Comparison of ENCODE assay signal across 8 mouse cellular contexts in the genomic region with DNA sequence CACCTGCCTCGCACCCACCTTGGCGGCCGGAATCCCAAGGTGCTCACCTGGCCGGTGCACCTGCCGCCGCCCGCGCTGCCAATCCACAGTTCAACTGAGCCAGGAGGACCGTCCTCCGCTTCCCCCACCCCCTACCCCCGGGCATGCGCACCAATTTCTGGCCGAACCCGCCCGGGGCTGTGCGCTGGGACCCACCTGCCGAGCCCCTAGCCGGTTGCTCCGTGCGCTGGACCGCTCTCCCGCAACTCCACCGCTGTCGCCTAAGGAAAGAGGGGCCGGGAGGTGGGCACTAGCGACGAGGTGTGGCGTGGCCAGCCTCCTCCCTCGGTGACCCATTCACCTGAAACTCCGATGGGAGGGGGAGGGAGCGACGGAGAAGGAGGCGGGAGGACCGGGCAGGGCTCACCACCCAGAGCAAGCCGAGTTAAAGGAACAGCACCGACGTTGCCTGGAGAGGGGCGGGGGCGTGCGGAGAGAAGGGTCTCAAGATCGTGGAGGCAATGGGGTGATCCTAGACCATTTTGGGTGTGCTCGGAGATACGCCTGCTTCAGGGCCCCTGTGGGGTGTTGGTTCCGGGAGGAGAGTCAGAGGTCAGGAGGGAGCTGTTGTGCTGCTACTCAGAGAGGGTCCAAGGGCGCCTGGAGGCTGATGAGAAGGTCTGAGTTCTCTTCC. TPM values are rescaled to one million over a fixed set of nuclear protein-coding genes. Genes with fewer than 3 reads are reported as not detected.
A peak's percentile ranks its signal among the peaks of the same experiment; 100 is the strongest.
DNase-seq lines count a peak whose midpoint lies in the region; ATAC-seq and TF ChIP-seq lines count a peak whose summit lies in the region.

A gene (minus strand): TSS at position 350 of the 673 bp plus-strand sequence.

- DNase-seq in thymus, postnatal 4 days = peak; percentile 18
- DNase-seq in thymus, postnatal 25 days = no peak
- DNase-seq in hindbrain, embryonic 10.5 days (ENCODE audit: low spot score) = peak; percentile 62
- DNase-seq in layer of hippocampus, adult 8-10 months (ENCODE audit: low spot score in 2 of 2) = peak in 1 of 2 experiments; percentile 16
- DNase-seq in lung, postnatal 0 days (ENCODE audit: low spot score) = peak; percentile 85
- DNase-seq in retina, postnatal 7 days (ENCODE audit: low read depth, low spot score) = peak; percentile 17
- no peak for DNase-seq in thymus, adult 2 months

- H3K9ac ChIP-seq in embryonic facial prominence, embryonic 13.5 days = peak within 1 kb of the TSS; percentile 69
- peak within 1 kb of the TSS; percentile 72 for H3K9ac ChIP-seq in lung, postnatal 0 days (replicated peaks; ENCODE audit: low read depth)

- TF ChIP-seq POLR2A in thymus, adult 2 months (IDR thresholded peaks at IDR 0.05; ENCODE audit: control insufficient read depth, extremely low read depth, insufficient read depth, low read length, poor library complexity) = no peak

- H3K4me1 ChIP-seq in embryonic facial prominence, embryonic 13.5 days = peaks cover 25% of the 10 kb centered on the region
- peaks cover 21% of the 10 kb centered on the region for H3K4me1 ChIP-seq in hindbrain, embryonic 10.5 days (replicated peaks)
- no peaks in the 10 kb centered on the region for H3K4me1 ChIP-seq in lung, postnatal 0 days (ENCODE audit: insufficient read depth, low read depth, low read length)
- no peaks in the 10 kb centered on the region for H3K4me1 ChIP-seq in thymus, adult 2 months (replicated peaks; ENCODE audit: control insufficient read depth, insufficient read depth, low read length)

- peak within 1 kb of the TSS; percentile 100 for H3K4me2 ChIP-seq in embryonic facial prominence, embryonic 13.5 days
- peak within 1 kb of the TSS; percentile 77 for H3K4me2 ChIP-seq in lung, postnatal 0 days (replicated peaks; ENCODE audit: low read depth, low read length)

- TF ChIP-seq EP300 in lung, postnatal 0 days (IDR thresholded peaks at IDR 0.05) = no peak

- no peak for TF ChIP-seq CTCF in lung, postnatal 0 days (IDR thresholded peaks at IDR 0.05)
- TF ChIP-seq CTCF in thymus, adult 2 months (IDR thresholded peaks at IDR 0.05; ENCODE audit: borderline replicate concordance, control insufficient read depth, extremely low read depth, insufficient read depth, low read length, poor library complexity) = no peak

- H3K27me3 ChIP-seq in embryonic facial prominence, embryonic 13.5 days = peaks cover 57% of the 10 kb centered on the region
- H3K27me3 ChIP-seq in hindbrain, embryonic 10.5 days (ENCODE audit: insufficient read depth, poor library complexity, severe bottlenecking) = peaks cover 62% of the 10 kb centered on the region
- peaks cover 7% of the 10 kb centered on the region for H3K27me3 ChIP-seq in lung, postnatal 0 days (replicated peaks; ENCODE audit: insufficient read depth, low read length)
- peaks cover 17% of the 10 kb centered on the region; the same call in 1 of the 2 replicates for H3K27me3 ChIP-seq in thymus, adult 2 months (ENCODE audit: control insufficient read depth, insufficient read depth, low read length)

- H3K4me3 ChIP-seq in embryonic facial prominence, embryonic 13.5 days = peak within 1 kb of the TSS; percentile 62
- H3K4me3 ChIP-seq in hindbrain, embryonic 10.5 days = peak within 1 kb of the TSS; percentile 74
- H3K4me3 ChIP-seq in lung, postnatal 0 days (ENCODE audit: low read depth, low read length) = peak within 1 kb of the TSS; percentile 79
- H3K4me3 ChIP-seq in thymus, adult 2 months (ENCODE audit: control insufficient read depth, insufficient read depth, low read length) = no peak within 1 kb of the TSS

- ATAC-seq in embryonic facial prominence, embryonic 13.5 days (ENCODE audit: insufficient number of reproducible peaks, insufficient read depth, low FRiP score, low TSS enrichment, low read depth) = peak; percentile 65
- ATAC-seq in lung, postnatal 0 days = peak; percentile 88

- H3K36me3 ChIP-seq in embryonic facial prominence, embryonic 13.5 days = no peaks in the 10 kb centered on the region
- no peaks in the 10 kb centered on the region for H3K36me3 ChIP-seq in hindbrain, embryonic 10.5 days
- no peaks in the 10 kb centered on the region for H3K36me3 ChIP-seq in lung, postnatal 0 days (ENCODE audit: insufficient read depth, low read length)
- no peaks in the 10 kb centered on the region for H3K36me3 ChIP-seq in thymus, adult 2 months (ENCODE audit: control insufficient read depth, insufficient read depth, low read length)

- WGBS in embryonic facial prominence, embryonic 13.5 days = under 1% methylated on average over 45 of the region's 45 CpGs
- under 1% methylated on average over 45 of the region's 45 CpGs for WGBS in hindbrain, embryonic 10.5 days
- under 1% methylated on average over 45 of the region's 45 CpGs for WGBS in lung, postnatal 0 days
- 2% methylated on average over 44 of the region's 45 CpGs for WGBS in thymus, adult 2 months

- peak within 1 kb of the TSS; percentile 22; the same call in 1 of the 2 replicates for H3K27ac ChIP-seq in embryonic facial prominence, embryonic 13.5 days
- H3K27ac ChIP-seq in hindbrain, embryonic 10.5 days = peak within 1 kb of the TSS; percentile 68
- H3K27ac ChIP-seq in lung, postnatal 0 days (ENCODE audit: low read length) = peak within 1 kb of the TSS; percentile 94
- no peak within 1 kb of the TSS for H3K27ac ChIP-seq in thymus, adult 2 months (ENCODE audit: control insufficient read depth, insufficient read depth, low read length)

- no peaks in the 10 kb centered on the region for H3K9me3 ChIP-seq in embryonic facial prominence, embryonic 13.5 days
- H3K9me3 ChIP-seq in hindbrain, embryonic 10.5 days = no peaks in the 10 kb centered on the region
- no peaks in the 10 kb centered on the region for H3K9me3 ChIP-seq in lung, postnatal 0 days (ENCODE audit: low read length)

RNA-seq across cellular contexts. Expression of the gene that starts here (rescaled TPM):
- 7.8 and 11.1 TPM in 2 replicates for polyA plus RNA-seq in embryonic facial prominence, embryonic 13.5 days (2015; fragmentation: Nextera tagmentation; extraction: Ambion mirVana)
- polyA plus RNA-seq in hindbrain, embryonic 10.5 days (2016; fragmentation: Nextera tagmentation; extraction: Ambion mirVana) = 4.4 TPM in 2 replicates
- 10 to 100 TPM in 3 of 4 experiments, 1 to 10 TPM in 1; 10.0 to 14.1 (median 11.3) TPM for total RNA-seq in layer of hippocampus, adult 8-10 months (2022)
- 71.0 and 76.9 TPM in 2 replicates for polyA plus RNA-seq in lung, postnatal 0 days (2015; fragmentation: Nextera tagmentation; extraction: Ambion mirVana)
- polyA plus RNA-seq in thymus, adult 2 months (2012; rRNA removed) = 0.50 and 0.62 TPM in 2 replicates

Comparison
In these comparisons a context has a peak if more than half of its experiments do, and no peak if none do; other contexts are left out.
1. DNase-seq: peak in thymus, postnatal 4 days (single experiment), hindbrain, embryonic 10.5 days (single experiment), lung, postnatal 0 days (single experiment) and retina, postnatal 7 days (single experiment); none in thymus, postnatal 25 days (single experiment) and thymus, adult 2 months (single experiment).